Mouse (Mus musculus) neural tube, embryonic 14.5 days (tissue): ENCODE results near the gene E4f1. TPM values are rescaled to one million over a fixed set of nuclear protein-coding genes. Genes with fewer than 3 reads are reported as not detected.

ENCODE experiments used
- ATAC-seq: fragments of 200-750 bp; cut with Nextera tagmentation; 2 replicates; pipeline ENCODE4 v1.8.0; 2017; ENCODE audit warnings: low read depth, mild to moderate bottlenecking, moderate TSS enrichment, moderate library complexity
- H3K27ac ChIP-seq: fragments of 300-500 bp; sonication (generic); 2 replicates; pipeline ENCODE4 v1.5.1; 2014; ENCODE audit warnings: low read depth, mild to moderate bottlenecking, control low read depth, low read length, moderate library complexity, mixed read lengths
- H3K27me3 ChIP-seq: fragments of 300-500 bp; sonication (generic); 2 replicates; pipeline ENCODE4 v1.6.1; 2014; ENCODE audit warnings: low read length; ENCODE audit not compliant: control insufficient read depth, insufficient read depth
- H3K36me3 ChIP-seq: fragments of 300-500 bp; sonication (generic); 2 replicates; pipeline ENCODE4 v1.6.1; 2014; ENCODE audit warnings: low read length, mixed read lengths; ENCODE audit not compliant: control insufficient read depth, insufficient read depth
- H3K4me1 ChIP-seq: fragments of 300-500 bp; sonication (generic); 2 replicates; pipeline ENCODE4 v1.6.1; 2014; ENCODE audit warnings: low read length; ENCODE audit not compliant: control insufficient read depth, insufficient read depth
- H3K4me2 ChIP-seq: fragments of 300-500 bp; sonication (generic); 2 replicates; pipeline ENCODE4 v1.6.1; 2014; ENCODE audit warnings: mild to moderate bottlenecking, low read depth, low read length, control low read depth
- H3K4me3 ChIP-seq: fragments of 300-500 bp; sonication (generic); 2 replicates; pipeline ENCODE4 v1.5.1; 2014; ENCODE audit warnings: low read depth, low read length, control low read depth, mixed read lengths
- H3K9ac ChIP-seq: fragments of 300-500 bp; sonication (generic); replicated peaks from 2 replicates; pipeline ENCODE4 v1.6.1; 2014; ENCODE audit warnings: low read depth, mild to moderate bottlenecking, control low read depth, low read length, mixed read lengths
- H3K9me3 ChIP-seq: fragments of 300-500 bp; sonication (generic); 2 replicates; pipeline ENCODE4 v1.6.1; 2016; ENCODE audit warnings: low read length; ENCODE audit not compliant: control insufficient read depth
- WGBS: fragments of 180-500 bp; shearing (Covaris S2); extraction: QIAGEN DNeasy Blood & Tissue Kit; methylation state at CpG from one replicate; pipeline ENCODE4 v1.1.7; 2014; 5-methylcytosine and 5-hydroxymethylcytosine counted together
- polyA plus RNA-seq: library from polyadenylated mRNA; unstranded; fragments of >200 nt; fragmentation: Nextera tagmentation; extraction: Ambion mirVana; gene quantifications from 2 replicates; pipeline ENCODE4 v1.2.1, GENCODE M21; 2014

The E4f1 gene
- polyA plus RNA-seq, 1 experiment from 2014 or later: 36.9 TPM

- Histone ChIP-seq H3K4me3 (no peak overlapping the region), H3K4me2 (no peak overlapping the region), H3K27ac (no peak overlapping the region), H3K4me1 (peaks cover 11% of the 10 kb centered on the region), H3K27me3 (no peaks in the 10 kb centered on the region), H3K36me3 (peaks cover 43% of the 10 kb centered on the region), H3K9me3 (no peaks in the 10 kb centered on the region), H3K9ac (no peak overlapping the region)
- ATAC-seq: no peak
- 94% methylated on average over 6 of the region's 6 CpGs for WGBS
These were observed 18.9 kb downstream of the E4f1 start for GRCm38 (mm10) chr17:24451220-24451619.

GRCm38 (mm10) chr17:24449507-24449906 lies 20.6 kb downstream of the E4f1 start:
- WGBS: 95% methylated on average over 6 of the region's 6 CpGs
- no peak for ATAC-seq
- Histone ChIP-seq H3K27ac (no peak overlapping the region), H3K9me3 (no peaks in the 10 kb centered on the region), H3K4me2 (no peak overlapping the region), H3K9ac (no peak overlapping the region), H3K4me1 (peaks cover 11% of the 10 kb centered on the region), H3K36me3 (peaks cover 58% of the 10 kb centered on the region), H3K4me3 (no peak overlapping the region), H3K27me3 (no peaks in the 10 kb centered on the region)

GRCm38 (mm10) chr17:24446590-24446989 lies 23.5 kb downstream of the E4f1 start:
- ATAC-seq: no peak
- Histone ChIP-seq H3K27me3 (no peaks in the 10 kb centered on the region), H3K9ac (no peak overlapping the region), H3K27ac (no peak overlapping the region), H3K9me3 (no peaks in the 10 kb centered on the region), H3K4me1 (no peaks in the 10 kb centered on the region), H3K36me3 (peaks cover 75% of the 10 kb centered on the region), H3K4me3 (no peak overlapping the region), H3K4me2 (no peak overlapping the region)
- WGBS: 95% methylated on average over 8 of the region's 8 CpGs

- Histone ChIP-seq H3K9ac (no peak overlapping the region), H3K27ac (no peak overlapping the region), H3K9me3 (no peaks in the 10 kb centered on the region), H3K27me3 (no peaks in the 10 kb centered on the region), H3K4me3 (no peak overlapping the region), H3K36me3 (peaks cover 71% of the 10 kb centered on the region), H3K4me1 (no peaks in the 10 kb centered on the region), H3K4me2 (no peak overlapping the region)
- 95% methylated on average over 4 of the region's 4 CpGs for WGBS
- no peak for ATAC-seq
These were observed 26.7 kb downstream of the E4f1 start for GRCm38 (mm10) chr17:24443409-24443808.

- H3K27ac ChIP-seq: no peak within 1 kb of the TSS
- no peaks in the 10 kb centered on the region for H3K9me3 ChIP-seq
- no peak within 1 kb of the TSS for H3K4me2 ChIP-seq
- no peak within 1 kb of the TSS for H3K9ac ChIP-seq
- H3K36me3 ChIP-seq: peaks cover 67% of the 10 kb centered on the region
- WGBS: 79% methylated on average over 7 of the region's 7 CpGs
- no peaks in the 10 kb centered on the region for H3K27me3 ChIP-seq
- no peaks in the 10 kb centered on the region for H3K4me1 ChIP-seq
- no peak for ATAC-seq
- no peak within 1 kb of the TSS for H3K4me3 ChIP-seq
These were observed 27.4 kb downstream of the E4f1 start, which contains the start of gene Dnase1l2 for GRCm38 (mm10) chr17:24442632-24443155. TSS of gene Dnase1l2 (minus strand) at chr17:24443105.

GRCm38 (mm10) chr17:24442107-24442506 lies 28.0 kb downstream of the E4f1 start:
- no peaks in the 10 kb centered on the region for H3K4me1 ChIP-seq
- H3K27me3 ChIP-seq: no peaks in the 10 kb centered on the region
- H3K36me3 ChIP-seq: peaks cover 62% of the 10 kb centered on the region
- H3K4me2 ChIP-seq: no peak overlapping the region
- H3K4me3 ChIP-seq: no peak overlapping the region
- no peaks in the 10 kb centered on the region for H3K9me3 ChIP-seq
- 92% methylated on average over 14 of the region's 14 CpGs for WGBS
- no peak overlapping the region for H3K27ac ChIP-seq
- no peak overlapping the region for H3K9ac ChIP-seq
- no peak for ATAC-seq

GRCm38 (mm10) chr17:24441148-24441547 lies 29.0 kb downstream of the E4f1 start:
- Histone ChIP-seq H3K4me3 (no peak overlapping the region), H3K36me3 (peaks cover 52% of the 10 kb centered on the region), H3K4me2 (no peak overlapping the region), H3K4me1 (no peaks in the 10 kb centered on the region), H3K27me3 (no peaks in the 10 kb centered on the region), H3K9me3 (no peaks in the 10 kb centered on the region), H3K27ac (no peak overlapping the region), H3K9ac (no peak overlapping the region)
- WGBS: 52% methylated on average over 2 of the region's 2 CpGs
- no peak for ATAC-seq

GRCm38 (mm10) chr17:24440377-24440776 lies 29.7 kb downstream of the E4f1 start:
- peaks cover 45% of the 10 kb centered on the region for H3K36me3 ChIP-seq
- 96% methylated on average over 8 of the region's 8 CpGs for WGBS
- no peaks in the 10 kb centered on the region for H3K4me1 ChIP-seq
- H3K4me3 ChIP-seq: no peak overlapping the region
- no peaks in the 10 kb centered on the region for H3K27me3 ChIP-seq
- H3K4me2 ChIP-seq: no peak overlapping the region
- ATAC-seq: no peak
- H3K9ac ChIP-seq: no peak overlapping the region
- H3K9me3 ChIP-seq: no peaks in the 10 kb centered on the region
- no peak overlapping the region for H3K27ac ChIP-seq

- WGBS: 71% methylated on average over 5 of the region's 5 CpGs
- Histone ChIP-seq H3K4me3 (no peak overlapping the region), H3K9me3 (no peaks in the 10 kb centered on the region), H3K4me2 (no peak overlapping the region), H3K36me3 (peaks cover 20% of the 10 kb centered on the region), H3K4me1 (no peaks in the 10 kb centered on the region), H3K27ac (no peak overlapping the region), H3K27me3 (no peaks in the 10 kb centered on the region), H3K9ac (no peak overlapping the region)
- ATAC-seq: 0 out of 2 replicates have a peak, but pooled peaks have one; percentile 28
These were observed 33.1 kb downstream of the E4f1 start for GRCm38 (mm10) chr17:24437016-24437415.
